Comparison of ENCODE assay signal across 8 mouse cellular contexts in the genomic region with DNA sequence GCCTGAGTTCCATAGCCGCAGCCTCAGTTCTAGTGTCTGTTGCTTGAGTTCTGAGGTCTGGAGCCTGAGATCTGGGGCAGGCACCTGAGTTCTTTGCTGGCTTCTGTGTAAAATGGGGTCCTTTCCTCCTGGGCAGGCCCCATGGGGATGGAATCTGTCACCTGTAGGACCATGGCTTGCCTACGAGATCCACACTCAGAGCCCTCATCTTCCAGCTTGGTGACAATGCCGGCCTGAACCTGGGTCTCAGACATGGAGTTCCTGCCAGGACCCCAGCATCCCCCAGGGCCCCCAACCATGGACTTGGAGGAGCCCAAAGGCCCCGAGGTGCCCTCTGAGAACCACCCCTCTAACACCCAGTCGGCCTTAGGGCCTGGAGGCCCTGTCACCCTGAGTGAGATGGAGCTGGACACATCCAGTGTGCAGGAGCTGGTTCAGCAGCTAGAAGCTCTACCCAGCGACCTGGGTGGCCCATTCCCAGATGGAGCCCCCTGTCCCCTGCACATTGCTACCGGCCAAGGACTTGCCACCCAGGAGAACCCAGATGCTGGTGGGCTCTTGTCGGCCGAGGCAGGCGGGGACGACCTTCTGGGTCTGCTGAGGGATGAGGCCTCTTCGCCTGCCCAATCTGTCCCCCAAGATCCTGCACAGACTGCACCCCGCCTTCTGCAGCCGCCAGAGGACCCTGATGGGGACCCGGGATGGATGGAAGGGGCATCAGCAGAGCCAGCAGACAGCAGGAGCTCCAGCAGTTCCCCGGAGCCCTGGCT. TPM values are rescaled to one million over a fixed set of nuclear protein-coding genes. Genes with fewer than 3 reads are reported as not detected.
DNase-seq lines count a peak whose midpoint lies in the region; ATAC-seq and TF ChIP-seq lines count a peak whose summit lies in the region.

No protein-coding gene starts in this region.

- H3K4me3 ChIP-seq in kidney, postnatal 0 days (replicated peaks; ENCODE audit: low read depth, low read length): peak overlapping the region; percentile 67
- peak overlapping the region; percentile 54 for H3K4me3 ChIP-seq in embryonic facial prominence, embryonic 11.5 days (ENCODE audit: low read depth, low read length)
- peak overlapping the region; percentile 60 for H3K4me3 ChIP-seq in hindbrain, embryonic 15.5 days
- peak overlapping the region; percentile 70 for H3K4me3 ChIP-seq in midbrain, embryonic 15.5 days

- no peak overlapping the region for H3K27ac ChIP-seq in kidney, postnatal 0 days
- H3K27ac ChIP-seq in embryonic facial prominence, embryonic 11.5 days (replicated peaks; ENCODE audit: low read depth, low read length): no peak overlapping the region
- no peak overlapping the region for H3K27ac ChIP-seq in hindbrain, embryonic 15.5 days (replicated peaks)
- no peak overlapping the region for H3K27ac ChIP-seq in midbrain, embryonic 15.5 days

- peak overlapping the region; percentile 72 for H3K9ac ChIP-seq in kidney, postnatal 0 days (ENCODE audit: low read depth, low read length)
- peak overlapping the region; percentile 71 for H3K9ac ChIP-seq in embryonic facial prominence, embryonic 11.5 days (replicated peaks; ENCODE audit: low read length)
- H3K9ac ChIP-seq in hindbrain, embryonic 15.5 days: peak overlapping the region; percentile 72
- H3K9ac ChIP-seq in midbrain, embryonic 15.5 days: peak overlapping the region; percentile 88

- DNase-seq in kidney, postnatal 0 days (ENCODE audit: low spot score): no peak
- DNase-seq in kidney, adult 9 months: no peak
- no peak for DNase-seq in embryonic facial prominence, embryonic 11.5 days (ENCODE audit: low spot score)
- DNase-seq in ovary, postnatal 14 days (ENCODE audit: low spot score): no peak
- no peak for DNase-seq in cerebellum, adult 8-10 months

- H3K4me1 ChIP-seq in kidney, postnatal 0 days (replicated peaks; ENCODE audit: insufficient read depth, low read length): peaks cover 6% of the 10 kb centered on the region
- H3K4me1 ChIP-seq in embryonic facial prominence, embryonic 11.5 days (ENCODE audit: control insufficient read depth, insufficient read depth, low read length): no peaks in the 10 kb centered on the region
- H3K4me1 ChIP-seq in hindbrain, embryonic 15.5 days (replicated peaks): peaks cover 26% of the 10 kb centered on the region
- peaks cover 24% of the 10 kb centered on the region for H3K4me1 ChIP-seq in midbrain, embryonic 15.5 days

- H3K27me3 ChIP-seq in kidney, postnatal 0 days (ENCODE audit: insufficient read depth, low read length): no peaks in the 10 kb centered on the region
- H3K27me3 ChIP-seq in embryonic facial prominence, embryonic 11.5 days (ENCODE audit: control insufficient read depth, insufficient read depth, low read length): no peaks in the 10 kb centered on the region
- no peaks in the 10 kb centered on the region for H3K27me3 ChIP-seq in hindbrain, embryonic 15.5 days
- no peaks in the 10 kb centered on the region for H3K27me3 ChIP-seq in midbrain, embryonic 15.5 days (replicated peaks)

- H3K36me3 ChIP-seq in kidney, postnatal 0 days (ENCODE audit: insufficient read depth, low read length): peaks cover 45% of the 10 kb centered on the region
- peaks cover 4% of the 10 kb centered on the region for H3K36me3 ChIP-seq in embryonic facial prominence, embryonic 11.5 days (replicated peaks; ENCODE audit: control insufficient read depth, insufficient read depth, low read depth, low read length)
- peaks cover 26% of the 10 kb centered on the region for H3K36me3 ChIP-seq in hindbrain, embryonic 15.5 days
- peaks cover 14% of the 10 kb centered on the region; the same call in 1 of the 2 replicates for H3K36me3 ChIP-seq in midbrain, embryonic 15.5 days (replicated peaks)

- no peak for ATAC-seq in kidney, postnatal 0 days (replicated peaks; ENCODE audit: low FRiP score, low read depth)
- no peak for ATAC-seq in embryonic facial prominence, embryonic 11.5 days (replicated peaks; ENCODE audit: insufficient number of reproducible peaks, low FRiP score, low TSS enrichment, low read depth)
- ATAC-seq in hindbrain, embryonic 15.5 days (ENCODE audit: low FRiP score, low read depth): no peak
- ATAC-seq in midbrain, embryonic 15.5 days (replicated peaks): no peak
- no peak for ATAC-seq in monocyte, adult 5-6 weeks (replicated peaks; ENCODE audit: insufficient number of reproducible peaks, low FRiP score, low TSS enrichment, poor library complexity, severe bottlenecking)

- H3K4me2 ChIP-seq in kidney, postnatal 0 days (ENCODE audit: low read length): peak overlapping the region; percentile 65
- peak overlapping the region; percentile 53 for H3K4me2 ChIP-seq in embryonic facial prominence, embryonic 11.5 days (ENCODE audit: low read depth, low read length)
- H3K4me2 ChIP-seq in hindbrain, embryonic 15.5 days: peak overlapping the region; percentile 76
- peak overlapping the region; percentile 79 for H3K4me2 ChIP-seq in midbrain, embryonic 15.5 days

- no peaks in the 10 kb centered on the region for H3K9me3 ChIP-seq in kidney, postnatal 0 days (replicated peaks; ENCODE audit: low read length)
- H3K9me3 ChIP-seq in embryonic facial prominence, embryonic 11.5 days (replicated peaks; ENCODE audit: control insufficient read depth, low read length): no peaks in the 10 kb centered on the region
- no peaks in the 10 kb centered on the region for H3K9me3 ChIP-seq in hindbrain, embryonic 15.5 days
- H3K9me3 ChIP-seq in midbrain, embryonic 15.5 days: no peaks in the 10 kb centered on the region

- TF ChIP-seq CTCF in kidney, postnatal 0 days (IDR thresholded peaks at IDR 0.05; ENCODE audit: low read depth): no peak

- WGBS in kidney, postnatal 0 days: 77% methylated on average over 16 of the region's 16 CpGs
- WGBS in embryonic facial prominence, embryonic 11.5 days: 80% methylated on average over 16 of the region's 16 CpGs
- 86% methylated on average over 16 of the region's 16 CpGs for WGBS in hindbrain, embryonic 15.5 days
- WGBS in midbrain, embryonic 15.5 days: 80% methylated on average over 16 of the region's 16 CpGs

RNA-seq across cellular contexts. Expression of gene Apba3, which starts 2.1 kb away (rescaled TPM):
- polyA plus RNA-seq in kidney, postnatal 0 days (2015; fragmentation: Nextera tagmentation; extraction: Ambion mirVana): 55.7 and 60.5 TPM in 2 replicates
- polyA plus RNA-seq in embryonic facial prominence, embryonic 11.5 days (2014; fragmentation: Nextera tagmentation; extraction: Ambion mirVana): 35.3 and 41.3 TPM in 2 replicates
- polyA plus RNA-seq in hindbrain, embryonic 15.5 days (2015; fragmentation: Nextera tagmentation; extraction: Ambion mirVana): 38.3 and 38.6 TPM in 2 replicates
- 36.4 and 38.5 TPM in 2 replicates for polyA plus RNA-seq in midbrain, embryonic 15.5 days (2015; fragmentation: Nextera tagmentation; extraction: Ambion mirVana)
- 8.9 to 13.4 TPM (median 11.5 TPM) in 3 replicates for total RNA-seq in monocyte, adult 5-6 weeks (2017)

RNA-seq across cellular contexts. Expression of gene Mrpl54, which starts 2.1 kb away (rescaled TPM):
- 259 and 283 TPM in 2 replicates for polyA plus RNA-seq in kidney, postnatal 0 days (2015; fragmentation: Nextera tagmentation; extraction: Ambion mirVana)
- polyA plus RNA-seq in embryonic facial prominence, embryonic 11.5 days (2014; fragmentation: Nextera tagmentation; extraction: Ambion mirVana): 203 and 205 TPM in 2 replicates
- polyA plus RNA-seq in hindbrain, embryonic 15.5 days (2015; fragmentation: Nextera tagmentation; extraction: Ambion mirVana): 121 and 144 TPM in 2 replicates
- polyA plus RNA-seq in midbrain, embryonic 15.5 days (2015; fragmentation: Nextera tagmentation; extraction: Ambion mirVana): 124 and 126 TPM in 2 replicates
- 77.4 to 89.3 TPM (median 78.0 TPM) in 3 replicates for total RNA-seq in monocyte, adult 5-6 weeks (2017)

RNA-seq across cellular contexts. Expression of gene Matk, which starts 16.1 kb away (rescaled TPM):
- polyA plus RNA-seq in kidney, postnatal 0 days (2015; fragmentation: Nextera tagmentation; extraction: Ambion mirVana): 3.9 and 5.5 TPM in 2 replicates
- 2.6 and 4.0 TPM in 2 replicates for polyA plus RNA-seq in embryonic facial prominence, embryonic 11.5 days (2014; fragmentation: Nextera tagmentation; extraction: Ambion mirVana)
- polyA plus RNA-seq in hindbrain, embryonic 15.5 days (2015; fragmentation: Nextera tagmentation; extraction: Ambion mirVana): 43.8 and 49.7 TPM in 2 replicates
- 37.2 and 40.1 TPM in 2 replicates for polyA plus RNA-seq in midbrain, embryonic 15.5 days (2015; fragmentation: Nextera tagmentation; extraction: Ambion mirVana)
- total RNA-seq in monocyte, adult 5-6 weeks (2017): 10.2 to 29.6 TPM (median 11.9 TPM) in 3 replicates

RNA-seq across cellular contexts. Expression of gene Tjp3, which starts 22.6 kb away (rescaled TPM):
- polyA plus RNA-seq in kidney, postnatal 0 days (2015; fragmentation: Nextera tagmentation; extraction: Ambion mirVana): 19.0 and 19.1 TPM in 2 replicates
- polyA plus RNA-seq in embryonic facial prominence, embryonic 11.5 days (2014; fragmentation: Nextera tagmentation; extraction: Ambion mirVana): 2.5 and 3.3 TPM in 2 replicates
- 5.9 and 6.2 TPM in 2 replicates for polyA plus RNA-seq in hindbrain, embryonic 15.5 days (2015; fragmentation: Nextera tagmentation; extraction: Ambion mirVana)
- 6.9 and 8.0 TPM in 2 replicates for polyA plus RNA-seq in midbrain, embryonic 15.5 days (2015; fragmentation: Nextera tagmentation; extraction: Ambion mirVana)
- 2.6 to 8.9 TPM (median 3.0 TPM) in 3 replicates for total RNA-seq in monocyte, adult 5-6 weeks (2017)

RNA-seq across cellular contexts. Expression of gene Pip5k1c, which starts 23.9 kb away (rescaled TPM):
- polyA plus RNA-seq in kidney, postnatal 0 days (2015; fragmentation: Nextera tagmentation; extraction: Ambion mirVana): 37.8 and 39.3 TPM in 2 replicates
- 41.5 and 46.6 TPM in 2 replicates for polyA plus RNA-seq in embryonic facial prominence, embryonic 11.5 days (2014; fragmentation: Nextera tagmentation; extraction: Ambion mirVana)
- 130 and 151 TPM in 2 replicates for polyA plus RNA-seq in hindbrain, embryonic 15.5 days (2015; fragmentation: Nextera tagmentation; extraction: Ambion mirVana)
- 154 and 159 TPM in 2 replicates for polyA plus RNA-seq in midbrain, embryonic 15.5 days (2015; fragmentation: Nextera tagmentation; extraction: Ambion mirVana)
- total RNA-seq in monocyte, adult 5-6 weeks (2017): 47.3 to 69.4 TPM (median 50.3 TPM) in 3 replicates
